Mouse (Mus musculus) olfactory bulb, adult 2 months (tissue): ENCODE results near the gene Try10. TPM values are rescaled to one million over a fixed set of nuclear protein-coding genes. Genes with fewer than 3 reads are reported as not detected.
"Not testable (repeated sequence)": the region's sequence is repeated elsewhere in the genome, so short reads cannot be mapped to it uniquely, and the experiment has no call there.

ENCODE experiments used
- H3K27ac ChIP-seq: fragments of 200-500 bp; 2 replicates; pipeline ENCODE4 v1.5.1; 2012; ENCODE audit warnings: low read depth, low read length; ENCODE audit not compliant: insufficient read depth
- H3K4me1 ChIP-seq: fragments of 200-500 bp; 2 replicates; pipeline ENCODE4 v1.6.1; 2012; ENCODE audit warnings: low read length; ENCODE audit not compliant: control insufficient read depth, insufficient read depth
- H3K4me3 ChIP-seq: fragments of 200-500 bp; 2 replicates; pipeline ENCODE4 v1.5.1; 2012; ENCODE audit warnings: mild to moderate bottlenecking, low read depth, low read length, moderate library complexity; ENCODE audit not compliant: insufficient read depth
- CTCF ChIP-seq: fragments of 200-500 bp; IDR thresholded peaks from 2 replicates; pipeline ENCODE4 v1.5.1; 2012; ENCODE audit warnings: low read depth, mild to moderate bottlenecking, low read length, moderate library complexity; ENCODE audit not compliant: insufficient read depth
- POLR2A ChIP-seq: fragments of 200-500 bp; IDR thresholded peaks from 2 replicates; pipeline ENCODE4 v1.6.1; 2012; ENCODE audit warnings: mild to moderate bottlenecking, low read depth, low read length, moderate library complexity; ENCODE audit not compliant: insufficient read depth
- WGBS: fragments of 180-500 bp; shearing (Covaris S2); methylation state at CpG from one replicate; pipeline ENCODE4 v1.1.7; 2018; 5-methylcytosine and 5-hydroxymethylcytosine counted together
- polyA plus RNA-seq: library from polyadenylated mRNA; stranded (reverse); fragments of >200 nt; gene quantifications from 2 replicates; pipeline ENCODE4 v1.2.4, GENCODE M21; 2012; ENCODE audit warnings: low replicate concordance; ENCODE audit not compliant: missing spikeins, insufficient read depth, insufficient read length

The Try10 gene
- not detected in 2 replicates for polyA plus RNA-seq

GRCm38 (mm10) chr6:41353932-41354331 is at the start of gene Try10:
TSS of gene Try10 (plus strand) at chr6:41354105.
- Histone ChIP-seq H3K4me1 (no peaks in the 10 kb centered on the region), H3K27ac (no peak within 1 kb of the TSS), H3K4me3 (no peak within 1 kb of the TSS)
- TF ChIP-seq CTCF, result no peak
- no peak for TF ChIP-seq POLR2A
- WGBS, result 88% methylated on average over 2 of the region's 2 CpGs

GRCm38 (mm10) chr6:41316741-41317140 is 37.2 kb upstream of the Try10 start, which contains the start of gene Try5:
TSS of gene Try5 (minus strand) at chr6:41316841.
- WGBS, result 70% methylated on average over 3 of the region's 3 CpGs
- not testable (repeated sequence) for H3K4me1 ChIP-seq, H3K4me3 ChIP-seq, H3K27ac ChIP-seq

GRCm38 (mm10) chr6:41373772-41374171 is 19.9 kb downstream of the Try10 start:
- not testable (repeated sequence) for H3K4me1 ChIP-seq, H3K4me3 ChIP-seq, H3K27ac ChIP-seq
- 95% methylated on average over 2 of the region's 2 CpGs for WGBS

- H3K4me1 ChIP-seq, H3K27ac ChIP-seq, H3K4me3 ChIP-seq: not testable (repeated sequence)
Observed at GRCm38 (mm10) chr6:41377578-41377977, 23.7 kb downstream of the Try10 start, which contains the start of gene Prss3. TSS of gene Prss3 (minus strand) at chr6:41377678.

GRCm38 (mm10) chr6:41386781-41387180 is 32.9 kb downstream of the Try10 start:
- WGBS, result 76% methylated on average over 2 of the region's 2 CpGs
- TF ChIP-seq CTCF, result no peak
- TF ChIP-seq POLR2A, result no peak
- Histone ChIP-seq H3K27ac (no peak overlapping the region), H3K4me3 (no peak overlapping the region), H3K4me1 (no peaks in the 10 kb centered on the region)

- not testable (repeated sequence) for H3K4me1 ChIP-seq, H3K4me3 ChIP-seq, H3K27ac ChIP-seq
- WGBS, result 75% methylated on average over 1 of the region's 1 CpGs
Observed at GRCm38 (mm10) chr6:41391640-41392039, 37.7 kb downstream of the Try10 start.

- H3K4me3 ChIP-seq, H3K4me1 ChIP-seq, H3K27ac ChIP-seq: not testable (repeated sequence)
Observed at GRCm38 (mm10) chr6:41392056-41392455, 38.2 kb downstream of the Try10 start, which contains the start of gene Gm5771. TSS of gene Gm5771 (plus strand) at chr6:41392356.

Other genes starting within 250 kb of the Try10 start
- gene Try4, start 51.8 kb upstream of the Try10 start, polyA plus RNA-seq, result not detected in 2 replicates
- not detected in 2 replicates for gene Try5, start 37.3 kb upstream of the Try10 start, polyA plus RNA-seq
- gene Prss3, start 23.6 kb downstream of the Try10 start, polyA plus RNA-seq, result not detected in 2 replicates
- gene Gm5771, start 38.3 kb downstream of the Try10 start, polyA plus RNA-seq, result not detected in 2 replicates
- gene Gm10334, start 92.0 kb downstream of the Try10 start, polyA plus RNA-seq, result not detected in 2 replicates
- gene Prss1, start 104.8 kb downstream of the Try10 start, polyA plus RNA-seq, result not detected in 2 replicates
- gene Prss2, start 167.7 kb downstream of the Try10 start, polyA plus RNA-seq, result not detected in 2 replicates